Mouse (Mus musculus) brain, embryonic 14.5 days (tissue): ENCODE data around the gene Zfp940.

Source experiments
- CTCF ChIP-seq: fragments of 200-500 bp; IDR thresholded peaks from 2 replicates; pipeline ENCODE4 v1.5.1; 2012; ENCODE audit warnings: inconsistent platforms, mild to moderate bottlenecking, moderate library complexity, borderline replicate concordance; ENCODE audit not compliant: insufficient read depth, insufficient read length; ENCODE audit errors: extremely low read depth
- POLR2A ChIP-seq: fragments of 200-500 bp; IDR thresholded peaks from 2 replicates; pipeline ENCODE4 v1.6.1; 2012; ENCODE audit warnings: mild to moderate bottlenecking, inconsistent platforms, borderline replicate concordance; ENCODE audit not compliant: poor library complexity, insufficient read depth, insufficient read length, severe bottlenecking; ENCODE audit errors: extremely low read depth

DNA sequence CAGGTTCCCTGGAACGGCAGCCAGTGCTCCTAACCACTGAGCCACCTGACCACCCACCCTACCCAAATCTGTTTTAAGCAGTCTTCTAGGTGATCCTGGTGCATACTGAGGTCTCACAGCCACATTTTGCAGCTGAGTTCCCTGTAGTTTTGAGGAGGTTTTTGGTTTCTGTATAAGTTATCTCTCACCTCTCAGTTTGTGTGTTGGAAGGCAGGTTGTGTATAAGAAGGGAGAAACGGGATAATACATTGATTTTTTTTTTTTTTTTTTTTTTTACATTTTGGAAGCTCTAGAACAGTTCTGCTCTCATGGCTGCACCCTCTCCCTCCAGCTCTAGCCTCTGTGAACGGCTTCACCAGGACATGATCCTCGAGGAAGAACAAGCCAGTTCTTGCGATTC is 67.6 kb downstream of the Zfp940 start:
- TF ChIP-seq POLR2A (no peak), CTCF (no peak)
